Mouse (Mus musculus): ENCODE measurements around the gene Bahd1.

DNA sequence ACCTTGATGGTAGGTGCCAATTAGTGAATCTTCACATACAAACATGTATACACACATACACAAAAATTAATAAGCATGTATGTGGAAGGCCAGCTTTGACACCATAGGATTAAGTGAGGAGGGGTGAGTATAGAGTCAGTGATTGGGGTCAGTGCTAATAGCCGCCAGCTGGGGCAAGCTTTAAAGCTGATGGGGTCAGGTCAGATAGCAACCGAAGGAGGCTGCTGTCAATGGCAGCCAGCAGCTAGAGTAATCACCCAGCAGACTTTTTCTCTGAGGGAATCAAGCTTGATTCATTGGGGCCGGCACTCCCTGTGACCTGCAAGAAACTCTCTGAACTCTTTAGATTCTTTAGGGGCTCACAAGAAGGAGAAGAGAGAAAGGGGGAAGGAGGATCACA, 48.4 kb upstream of the Bahd1 start:
- TF ChIP-seq CTCF (conservative IDR thresholded peaks at IDR 0.05; ENCODE audit: low read length) (no peak), POU5F1 (IDR thresholded peaks at IDR 0.05; ENCODE audit: borderline replicate concordance, low read length) (no peak)

Data from E14TG2a.4 (cell line).